Mouse (Mus musculus): ENCODE measurements around the gene Cass4. TPM values are rescaled to one million over a fixed set of nuclear protein-coding genes. Genes with fewer than 3 reads are reported as not detected.

Cass4 gene
- total and polyA plus RNA-seq, 2 experiments from 2014 or later = 0.05 to 0.11 TPM

DNA sequence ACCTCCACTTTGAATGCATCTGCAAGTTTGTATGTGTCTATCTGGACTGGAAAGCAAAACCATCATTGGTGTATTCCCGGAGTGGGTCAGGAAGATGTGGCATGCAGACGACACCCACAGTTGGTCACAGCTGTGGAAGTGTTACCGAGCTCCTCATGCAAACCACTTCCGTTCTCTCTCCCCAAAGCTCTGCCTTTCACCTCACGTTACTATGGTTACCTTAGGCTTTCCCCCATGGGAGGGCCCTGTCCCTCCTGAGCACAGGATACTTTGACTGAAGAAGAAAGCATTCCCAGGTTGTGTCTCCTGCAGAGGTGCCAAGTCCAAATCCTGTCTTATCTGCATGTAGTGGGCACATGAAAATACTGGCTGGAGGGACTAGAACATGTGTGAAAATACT is 40.2 kb downstream of the Cass4 start:
- Histone ChIP-seq H3K4me3 (ENCODE audit: low read depth, low read length) (no peak overlapping the region), H3K4me1 (ENCODE audit: insufficient read depth, low read length) (no peaks in the 10 kb centered on the region), H3K9ac (replicated peaks; ENCODE audit: low read length, poor library complexity, severe bottlenecking) (no peak overlapping the region), H3K36me3 (ENCODE audit: insufficient read depth, low read length) (no peaks in the 10 kb centered on the region), H3K9me3 (ENCODE audit: low read length) (no peaks in the 10 kb centered on the region), H3K27ac (ENCODE audit: low read depth, low read length) (no peak overlapping the region), H3K4me2 (ENCODE audit: low read depth, low read length, poor library complexity, severe bottlenecking) (no peak overlapping the region), H3K27me3 (ENCODE audit: insufficient read depth, low read length) (peaks cover 5% of the 10 kb centered on the region)
- no peak for TF ChIP-seq CTCF (IDR thresholded peaks at IDR 0.05)
- DNase-seq (ENCODE audit: low spot score) = no peak
- no peak for ATAC-seq (ENCODE audit: low FRiP score)
- WGBS = 51% methylated on average over 5 of the region's 5 CpGs

- Histone ChIP-seq H3K4me1 (ENCODE audit: insufficient read depth, low read length) (peaks cover 11% of the 10 kb centered on the region; the same call in 1 of the 2 replicates), H3K36me3 (ENCODE audit: insufficient read depth, low read length) (no peaks in the 10 kb centered on the region), H3K9me3 (ENCODE audit: low read length) (no peaks in the 10 kb centered on the region), H3K9ac (replicated peaks; ENCODE audit: low read length, poor library complexity, severe bottlenecking) (no peak overlapping the region), H3K27ac (ENCODE audit: low read depth, low read length) (no peak overlapping the region), H3K4me3 (ENCODE audit: low read depth, low read length) (no peak overlapping the region), H3K27me3 (ENCODE audit: insufficient read depth, low read length) (peaks cover 5% of the 10 kb centered on the region; the same call in 1 of the 2 replicates), H3K4me2 (ENCODE audit: low read depth, low read length, poor library complexity, severe bottlenecking) (no peak overlapping the region)
- no peak for ATAC-seq (ENCODE audit: low FRiP score)
- TF ChIP-seq CTCF (IDR thresholded peaks at IDR 0.05) = no peak
- no peak for DNase-seq (ENCODE audit: low spot score)
- WGBS = 73% methylated on average over 16 of the region's 16 CpGs
These were observed 43.9 kb downstream of the Cass4 start for GRCm38 (mm10) chr2:172437371-172437952.

DNA sequence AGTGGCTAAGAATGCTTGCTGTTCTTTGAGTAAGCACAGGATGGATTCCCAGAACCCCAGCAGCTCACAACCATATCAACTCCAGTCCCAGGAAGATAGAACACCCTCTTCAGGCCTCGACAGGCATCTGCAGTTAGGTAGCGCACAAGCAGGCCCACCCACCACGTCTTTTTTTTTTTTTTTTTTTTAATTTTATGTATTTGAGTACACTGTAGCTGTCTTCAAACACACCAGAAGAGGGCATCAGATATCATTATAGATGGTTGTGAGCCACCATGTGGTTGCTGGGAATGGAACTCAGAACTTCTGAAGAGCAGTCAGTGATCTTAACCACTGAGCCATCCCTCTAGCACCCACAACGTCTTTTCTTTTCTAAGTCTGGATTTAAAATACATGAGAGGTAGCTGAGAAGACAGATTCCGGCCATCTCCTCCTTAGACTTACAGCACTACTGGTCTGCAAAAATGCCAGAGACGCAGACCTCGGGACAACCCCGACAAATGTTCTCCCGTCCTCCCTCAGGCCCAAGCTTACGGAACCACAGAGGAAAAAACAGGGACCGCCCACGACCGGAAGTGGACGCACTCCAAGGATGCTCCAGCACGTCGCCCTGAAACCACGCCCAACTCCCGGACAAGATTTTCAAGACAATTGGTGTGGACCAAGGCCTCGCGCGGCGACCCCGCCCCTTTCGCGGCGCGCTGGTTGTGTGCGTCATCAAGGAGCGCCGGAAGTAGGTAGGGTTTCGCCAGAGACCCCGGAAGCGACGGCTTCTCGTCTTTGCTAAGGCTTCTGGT is 46.4 kb downstream of the Cass4 start, which contains the start of gene Rtf2:
Gene Rtf2 (plus strand): TSS at position 714 of the 797 bp plus-strand sequence.
- H3K4me2 ChIP-seq (ENCODE audit: low read depth, low read length, poor library complexity, severe bottlenecking) = peak within 1 kb of the TSS; percentile 92

DNA sequence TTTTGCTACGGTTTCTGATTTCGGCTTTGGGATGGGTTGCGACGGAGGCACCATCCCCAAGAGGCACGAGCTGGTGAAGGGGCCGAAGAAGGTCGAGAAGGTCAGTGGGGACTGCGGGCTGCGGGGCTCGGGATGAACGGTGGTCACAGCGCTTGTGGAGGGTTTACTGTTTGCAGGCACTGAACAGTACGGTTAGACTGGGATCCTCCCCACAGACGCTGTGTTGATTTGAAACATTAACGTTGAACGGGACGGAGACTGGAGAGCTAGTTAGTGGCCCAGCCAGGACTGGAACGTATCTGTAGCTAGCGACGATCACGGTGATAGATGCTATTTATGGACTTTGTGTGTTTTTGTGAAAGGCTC is 47.0 kb downstream of the Cass4 start:
- peak; percentile 42 for ATAC-seq (ENCODE audit: low FRiP score)
- H3K4me2 ChIP-seq (ENCODE audit: low read depth, low read length, poor library complexity, severe bottlenecking) = peak overlapping the region; percentile 92
- H3K4me3 ChIP-seq (ENCODE audit: low read depth, low read length) = peak overlapping the region; percentile 74
- peaks cover 7% of the 10 kb centered on the region for H3K36me3 ChIP-seq (ENCODE audit: insufficient read depth, low read length)
- no peak for DNase-seq (ENCODE audit: low spot score)
- WGBS = under 1% methylated on average over 21 of the region's 21 CpGs
- peaks cover 11% of the 10 kb centered on the region; the same call in 1 of the 2 replicates for H3K4me1 ChIP-seq (ENCODE audit: insufficient read depth, low read length)
- no peaks in the 10 kb centered on the region for H3K27me3 ChIP-seq (ENCODE audit: insufficient read depth, low read length)
- no peak for TF ChIP-seq CTCF (IDR thresholded peaks at IDR 0.05)
- H3K9me3 ChIP-seq (ENCODE audit: low read length) = no peaks in the 10 kb centered on the region
- peak overlapping the region; percentile 79 for H3K9ac ChIP-seq (replicated peaks; ENCODE audit: low read length, poor library complexity, severe bottlenecking)
- peak overlapping the region; percentile 57; the same call in 1 of the 2 replicates for H3K27ac ChIP-seq (ENCODE audit: low read depth, low read length)

More for the DNA sequence above, 46.4 kb downstream of the Cass4 start, which contains the start of gene Rtf2:
- 2% methylated on average over 35 of the region's 35 CpGs for WGBS
- peak; percentile 97 for ATAC-seq (ENCODE audit: low FRiP score)
- DNase-seq (ENCODE audit: low spot score) = peak; percentile 98
- Histone ChIP-seq H3K27ac (ENCODE audit: low read depth, low read length) (peak within 1 kb of the TSS; percentile 57), H3K9ac (replicated peaks; ENCODE audit: low read length, poor library complexity, severe bottlenecking) (peak within 1 kb of the TSS; percentile 79), H3K27me3 (ENCODE audit: insufficient read depth, low read length) (no peaks in the 10 kb centered on the region), H3K9me3 (ENCODE audit: low read length) (no peaks in the 10 kb centered on the region), H3K4me3 (ENCODE audit: low read depth, low read length) (peak within 1 kb of the TSS; percentile 74), H3K4me1 (ENCODE audit: insufficient read depth, low read length) (peaks cover 11% of the 10 kb centered on the region; the same call in 1 of the 2 replicates), H3K36me3 (ENCODE audit: insufficient read depth, low read length) (peaks cover 5% of the 10 kb centered on the region; the same call in 1 of the 2 replicates)
- TF ChIP-seq CTCF (IDR thresholded peaks at IDR 0.05) = peak; percentile 46

- Histone ChIP-seq H3K27ac (ENCODE audit: low read depth, low read length) (no peak overlapping the region), H3K4me1 (ENCODE audit: insufficient read depth, low read length) (peaks cover 11% of the 10 kb centered on the region; the same call in 1 of the 2 replicates), H3K9me3 (ENCODE audit: low read length) (no peaks in the 10 kb centered on the region), H3K9ac (replicated peaks; ENCODE audit: low read length, poor library complexity, severe bottlenecking) (peak overlapping the region; percentile 79), H3K36me3 (ENCODE audit: insufficient read depth, low read length) (peaks cover 12% of the 10 kb centered on the region), H3K4me2 (ENCODE audit: low read depth, low read length, poor library complexity, severe bottlenecking) (peak overlapping the region; percentile 92), H3K4me3 (ENCODE audit: low read depth, low read length) (peak overlapping the region; percentile 74), H3K27me3 (ENCODE audit: insufficient read depth, low read length) (no peaks in the 10 kb centered on the region)
- no peak for TF ChIP-seq CTCF (IDR thresholded peaks at IDR 0.05)
- 32% methylated on average over 6 of the region's 6 CpGs for WGBS
- no peak for ATAC-seq (ENCODE audit: low FRiP score)
- DNase-seq (ENCODE audit: low spot score) = no peak
These were observed 47.6 kb downstream of the Cass4 start for GRCm38 (mm10) chr2:172441176-172441575.

DNA sequence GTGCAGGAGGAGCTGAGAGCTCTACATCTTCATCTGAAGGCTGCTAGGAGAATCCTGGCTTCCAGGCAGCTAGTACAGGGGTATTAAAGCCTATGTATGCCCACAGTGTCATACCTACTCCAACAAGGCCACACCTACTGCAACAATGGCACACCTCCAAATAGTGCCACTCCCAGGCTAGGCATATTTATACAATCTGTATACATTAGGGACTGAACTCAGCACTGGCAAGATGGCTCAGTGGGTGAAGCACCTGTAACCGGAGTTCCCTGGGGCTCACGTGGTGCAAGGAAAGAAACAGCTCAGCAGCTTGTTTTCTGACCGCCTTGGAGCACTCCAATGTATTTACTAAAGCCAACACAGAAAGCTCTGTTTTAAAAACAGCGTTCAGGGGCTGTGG is 52.0 kb downstream of the Cass4 start:
- Histone ChIP-seq H3K9ac (replicated peaks; ENCODE audit: low read length, poor library complexity, severe bottlenecking) (no peak overlapping the region), H3K9me3 (ENCODE audit: low read length) (no peaks in the 10 kb centered on the region), H3K4me3 (ENCODE audit: low read depth, low read length) (no peak overlapping the region), H3K27me3 (ENCODE audit: insufficient read depth, low read length) (no peaks in the 10 kb centered on the region), H3K36me3 (ENCODE audit: insufficient read depth, low read length) (peaks cover 53% of the 10 kb centered on the region), H3K4me1 (ENCODE audit: insufficient read depth, low read length) (peaks cover 7% of the 10 kb centered on the region; the same call in 1 of the 2 replicates), H3K27ac (ENCODE audit: low read depth, low read length) (no peak overlapping the region), H3K4me2 (ENCODE audit: low read depth, low read length, poor library complexity, severe bottlenecking) (no peak overlapping the region)
- 97% methylated on average over 4 of the region's 4 CpGs for WGBS
- DNase-seq (ENCODE audit: low spot score) = no peak
- ATAC-seq (ENCODE audit: low FRiP score) = no peak
- no peak for TF ChIP-seq CTCF (IDR thresholded peaks at IDR 0.05)

All from midbrain, postnatal 0 days (tissue).